Mouse (Mus musculus) NIH3T3 (cell line): ENCODE data around the gene Nxph4.
A peak's percentile ranks its signal among the peaks of the same experiment; 100 is the strongest.

Source experiments
- DNase-seq: peaks from one replicate; pipeline ENCODE4 v3.0.0-alpha.2; 2012; ENCODE audit warnings: low read depth

The Nxph4 gene

DNA sequence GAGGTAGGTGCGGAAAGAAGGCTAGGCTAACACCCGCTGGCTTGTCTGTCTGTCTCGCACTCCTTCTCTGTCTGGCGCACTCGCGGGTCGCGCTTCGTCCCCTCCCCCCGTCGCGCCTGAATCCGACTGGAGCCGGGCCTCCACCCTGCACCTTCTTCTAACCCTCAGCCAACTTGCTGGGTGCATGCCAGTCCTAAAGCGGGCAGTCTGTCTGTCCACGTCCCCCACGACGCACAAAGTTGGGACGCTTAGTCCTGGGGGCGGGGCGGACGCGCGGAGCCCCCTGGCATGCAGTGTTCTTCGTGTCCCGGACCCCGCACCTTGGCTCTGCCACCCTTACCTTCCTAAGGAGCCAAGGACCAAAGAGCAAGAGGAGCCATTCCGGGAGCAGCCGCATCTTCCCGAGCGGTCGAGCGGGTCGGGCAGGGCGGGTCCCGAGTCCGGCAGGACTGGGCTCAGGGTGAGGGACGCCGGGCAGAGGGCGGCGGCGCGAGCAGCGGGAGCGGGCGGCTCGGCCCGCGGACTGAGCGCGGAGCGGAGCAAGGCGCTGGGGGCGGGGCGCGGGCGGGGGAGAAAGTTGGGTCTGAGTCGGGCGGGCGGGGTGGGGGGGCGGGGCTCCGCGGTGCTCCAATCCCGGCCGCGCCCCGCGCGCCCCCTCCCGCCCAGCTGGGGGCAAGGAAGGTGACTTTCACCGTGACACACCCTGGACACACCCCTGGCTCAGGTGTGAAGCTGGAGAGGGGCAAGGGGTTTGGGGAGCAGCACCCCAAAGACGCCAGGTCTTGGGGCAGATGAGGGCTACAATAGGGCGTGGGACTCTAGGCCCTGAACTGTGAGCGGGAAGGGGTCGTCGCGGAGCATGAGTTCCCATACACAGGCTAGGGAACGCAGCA is at the start of gene Nxph4:
TSS of gene Nxph4 (minus strand) at position 524 of the 893 bp plus-strand sequence.
- peak; percentile 54 for DNase-seq

- no peak for DNase-seq
Observed at GRCm38 (mm10) chr10:127583649-127584048, 49.3 kb upstream of the Nxph4 start.

DNA sequence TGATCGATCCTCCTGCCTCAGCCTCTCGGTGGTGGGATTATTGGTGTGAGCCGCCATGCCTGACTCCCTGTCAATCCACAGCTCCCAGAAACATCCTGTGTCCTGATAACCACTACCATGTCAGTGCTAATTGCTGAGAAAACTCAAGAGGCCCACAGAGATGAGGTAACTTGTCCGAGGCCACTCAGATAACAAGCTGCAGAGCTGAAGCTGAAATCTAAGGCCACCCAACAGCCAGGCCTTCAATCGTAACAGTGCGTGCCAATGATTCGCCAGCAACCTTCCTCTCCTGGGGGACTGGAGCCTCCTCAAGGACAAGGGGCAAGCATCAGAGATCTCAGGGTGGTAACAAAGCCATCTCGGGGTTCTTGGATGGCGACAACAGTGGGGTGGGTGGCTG is 46.9 kb upstream of the Nxph4 start:
- no peak for DNase-seq

- no peak for DNase-seq
Observed at GRCm38 (mm10) chr10:127577982-127578381, 43.6 kb upstream of the Nxph4 start.

GRCm38 (mm10) chr10:127577156-127577555 is 42.8 kb upstream of the Nxph4 start:
- DNase-seq, result no peak

- DNase-seq, result peak; percentile 80
Observed at GRCm38 (mm10) chr10:127576381-127576961, 42.1 kb upstream of the Nxph4 start.

- peak; percentile 48 for DNase-seq
Observed at GRCm38 (mm10) chr10:127575741-127576140, 41.4 kb upstream of the Nxph4 start.

DNA sequence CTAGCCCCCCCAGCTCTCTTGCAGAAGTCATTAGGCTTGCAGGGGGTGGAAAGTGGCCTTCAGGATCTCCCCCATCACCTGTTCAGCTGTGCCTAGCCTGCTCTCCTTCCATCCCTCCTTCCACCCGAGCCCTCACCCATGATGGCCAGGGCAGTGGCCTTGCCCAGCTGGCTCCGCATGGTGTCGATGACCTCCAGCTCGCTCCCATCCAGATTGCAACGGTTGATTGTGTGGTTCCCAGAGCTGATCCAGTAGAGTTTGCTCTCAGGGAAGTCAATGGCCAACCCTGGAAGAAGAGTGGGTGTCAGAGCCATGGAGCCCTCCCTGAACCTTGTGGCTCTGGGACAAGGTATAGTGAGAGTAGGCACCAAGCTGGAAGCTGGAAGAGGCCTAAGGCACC is 37.9 kb upstream of the Nxph4 start:
- no peak for DNase-seq

DNA sequence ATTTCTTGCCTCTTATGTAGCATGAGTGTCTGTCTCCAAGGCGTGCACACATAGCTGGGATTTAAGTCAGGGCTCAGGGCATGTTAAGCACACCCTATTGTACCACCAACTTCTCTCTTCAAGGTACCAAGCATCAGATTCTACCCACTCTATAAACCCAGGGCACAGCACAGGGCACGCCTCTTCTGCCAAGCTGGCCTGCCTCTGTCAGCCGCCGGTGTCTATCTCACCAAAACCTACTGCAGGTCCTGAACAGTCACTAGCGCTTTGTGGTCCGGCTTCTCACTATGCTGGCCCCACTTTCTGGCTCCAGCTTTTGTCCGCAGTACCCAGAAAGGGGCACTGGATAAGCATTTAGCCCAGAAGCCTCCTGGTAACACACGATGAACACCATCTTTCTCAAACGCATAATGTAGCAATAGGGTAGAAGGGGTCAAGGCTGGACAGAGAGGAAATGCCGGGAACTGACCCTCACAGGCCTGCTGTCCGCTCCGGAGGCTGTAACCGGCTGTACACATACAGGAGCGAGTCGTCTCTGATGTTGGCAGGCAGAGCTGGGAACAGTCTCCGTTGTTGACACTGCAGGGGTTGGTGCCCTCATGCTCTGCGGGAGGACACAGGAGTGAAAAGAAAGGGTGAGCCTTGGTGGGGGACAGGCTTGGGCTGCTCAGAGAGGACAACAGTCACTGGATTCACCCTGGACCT is 36.7 kb upstream of the Nxph4 start:
- DNase-seq, result no peak

GRCm38 (mm10) chr10:127570384-127570783 is 36.0 kb upstream of the Nxph4 start:
- peak; percentile 36 for DNase-seq

GRCm38 (mm10) chr10:127569450-127569849 is 35.1 kb upstream of the Nxph4 start:
- DNase-seq, result peak; percentile 91

DNA sequence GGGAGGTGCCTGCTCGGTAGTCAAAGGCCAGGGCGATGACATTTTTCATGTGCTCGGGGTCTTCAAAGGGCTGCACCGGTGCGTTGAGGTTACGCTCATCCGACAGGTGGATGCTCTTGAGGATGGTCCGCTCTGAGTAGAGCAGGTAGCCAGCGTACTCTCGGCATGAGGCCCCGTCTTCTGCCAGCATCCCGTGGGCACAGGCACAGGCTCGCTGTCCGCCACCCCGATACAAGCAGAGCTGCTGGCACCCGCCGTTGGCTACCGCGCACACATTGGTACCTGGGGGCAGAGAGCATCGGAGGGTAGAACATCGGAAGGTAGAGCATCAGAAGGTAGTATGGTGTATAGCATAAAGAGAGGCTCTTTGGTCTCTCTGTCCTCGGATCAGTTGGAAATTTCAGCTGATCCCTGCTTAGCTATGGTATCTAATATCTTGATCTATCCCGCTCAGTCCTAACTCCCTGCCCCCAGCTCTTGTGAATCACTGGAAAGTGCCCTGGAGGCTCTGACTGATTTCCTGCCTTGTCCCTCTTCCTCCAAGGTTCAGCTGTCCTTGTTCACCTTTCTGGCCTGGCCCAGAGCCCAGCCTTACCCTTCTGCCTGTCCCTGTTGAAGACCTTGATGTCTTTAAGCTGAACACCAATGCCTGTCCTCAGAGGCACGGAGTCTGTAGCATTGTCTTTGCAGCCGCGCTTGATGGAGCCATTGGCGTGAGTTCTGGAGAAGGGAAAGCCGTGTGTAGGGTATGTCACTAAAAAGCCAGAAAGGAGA is 32.4 kb upstream of the Nxph4 start:
- DNase-seq, result no peak

- peak; percentile 25 for DNase-seq
Observed at GRCm38 (mm10) chr10:127564301-127564700, 29.9 kb upstream of the Nxph4 start.

DNA sequence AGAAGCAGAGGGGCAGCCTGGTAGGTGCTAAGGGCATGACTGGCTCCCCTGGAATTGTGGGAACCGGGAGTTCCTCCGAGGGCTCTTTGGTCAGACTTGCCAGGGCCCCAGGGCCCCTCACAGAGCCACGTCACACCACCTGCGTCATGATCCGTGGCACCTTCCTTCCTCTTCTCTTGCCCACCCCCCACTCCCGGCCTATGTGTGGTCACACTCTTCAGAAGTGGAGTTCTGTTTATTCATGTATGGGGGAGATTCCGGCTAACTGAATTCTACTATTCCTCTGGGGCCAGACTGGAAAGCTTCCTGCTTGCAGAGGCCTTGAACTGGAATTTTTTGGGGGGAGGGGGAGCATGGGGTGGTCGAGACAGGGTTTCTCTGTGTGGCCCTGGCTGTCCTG is 29.5 kb upstream of the Nxph4 start:
- no peak for DNase-seq

- DNase-seq, result peak; percentile 64
Observed at GRCm38 (mm10) chr10:127561145-127561544, 26.8 kb upstream of the Nxph4 start.

GRCm38 (mm10) chr10:127557397-127557796 is 23.0 kb upstream of the Nxph4 start:
- DNase-seq, result peak; percentile 57

GRCm38 (mm10) chr10:127555703-127556102 is 21.3 kb upstream of the Nxph4 start:
- peak; percentile 48 for DNase-seq

DNA sequence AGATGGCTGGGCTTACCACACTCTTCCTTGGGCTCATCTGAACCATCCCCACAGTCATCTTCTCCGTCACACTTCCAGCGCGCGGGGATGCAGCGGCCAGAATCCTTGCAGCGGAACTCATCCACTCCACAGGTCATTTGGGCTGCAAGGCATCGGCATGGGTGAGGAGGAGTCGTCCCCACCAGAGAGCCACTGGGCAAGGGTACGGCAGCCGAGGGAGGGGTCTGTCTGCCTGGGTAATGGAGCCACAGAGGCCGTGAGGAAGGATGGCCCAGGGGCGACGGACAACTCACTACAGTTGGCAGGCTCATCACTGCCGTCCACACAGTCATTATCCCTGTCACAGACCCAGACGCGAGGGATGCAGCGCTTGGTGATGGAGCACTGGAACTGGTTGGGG is 15.5 kb upstream of the Nxph4 start:
- no peak for DNase-seq

DNA sequence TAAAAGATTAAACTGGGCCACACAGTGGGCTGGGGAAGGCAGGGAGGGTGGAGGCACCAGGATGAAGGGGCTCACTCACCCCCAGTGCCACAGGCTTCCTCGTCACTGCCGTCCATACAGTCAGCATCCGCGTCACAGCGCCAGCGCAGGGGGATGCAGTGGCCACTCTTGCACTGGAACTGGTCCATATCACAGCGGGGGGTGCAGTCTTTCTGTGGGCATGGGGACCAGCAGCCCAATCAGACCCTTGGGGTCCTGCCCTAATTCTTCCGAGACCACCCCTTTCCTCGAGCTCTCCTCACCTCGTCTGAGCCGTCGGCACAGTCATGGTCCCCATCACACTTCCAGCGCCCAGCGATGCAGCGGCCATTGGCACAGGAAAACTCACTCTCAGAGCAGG is 13.9 kb upstream of the Nxph4 start:
- DNase-seq, result no peak

DNA sequence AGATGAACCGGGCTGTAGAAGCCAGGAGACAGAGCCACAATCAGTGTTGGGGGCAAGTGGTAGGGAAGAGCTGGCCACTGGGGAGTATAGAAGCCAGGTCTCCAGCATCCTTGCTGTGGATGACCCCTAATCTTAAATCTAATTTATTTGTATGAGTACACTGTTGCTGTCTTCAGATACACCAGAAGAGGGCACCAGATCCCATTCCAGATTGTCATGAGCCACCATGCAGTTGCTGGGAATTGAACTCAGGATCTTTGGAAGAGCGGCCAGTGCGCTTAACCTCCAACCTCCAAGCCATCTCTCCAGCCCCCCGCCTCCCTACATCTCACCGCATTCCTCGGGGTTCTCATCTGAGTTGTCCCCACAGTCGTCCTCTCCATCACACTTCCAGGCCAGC is 12.1 kb upstream of the Nxph4 start:
- peak; percentile 52 for DNase-seq

- no peak for DNase-seq
Observed at GRCm38 (mm10) chr10:127544375-127544774, 10.0 kb upstream of the Nxph4 start.

DNA sequence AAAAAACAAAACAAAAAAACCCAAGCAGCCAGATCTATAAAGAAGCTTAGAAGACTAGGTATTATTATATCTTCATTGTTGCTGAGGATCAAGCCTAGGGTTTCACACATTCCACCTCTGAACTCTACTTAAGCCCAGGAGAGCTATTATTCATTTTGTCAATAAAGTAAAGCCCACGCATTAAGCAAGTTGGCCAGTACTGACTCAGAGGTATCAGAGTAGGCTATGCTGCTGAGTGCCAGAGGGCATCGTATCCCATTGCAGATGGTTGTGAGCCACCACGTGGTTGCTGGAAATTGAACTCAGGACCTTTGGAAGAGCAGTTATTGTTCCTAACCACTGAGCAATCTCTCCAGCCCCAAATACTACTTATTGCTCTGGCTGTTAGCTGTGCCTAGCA is 9.6 kb upstream of the Nxph4 start:
- peak; percentile 72 for DNase-seq
